Mouse (Mus musculus) ES-E14 (cell line): ENCODE data around the gene Baz2a.

Experiments
- CHD2 ChIP-seq: IDR thresholded peaks from 2 replicates; pipeline ENCODE4 v1.6.1; 2014; ENCODE audit warnings: mild to moderate bottlenecking, low read depth, low read length, inconsistent platforms
- HCFC1 ChIP-seq: IDR thresholded peaks from 2 replicates; pipeline ENCODE4 v1.6.1; 2012; ENCODE audit warnings: low read length, inconsistent platforms, borderline replicate concordance; ENCODE audit not compliant: insufficient read depth
- MAFK ChIP-seq: IDR thresholded peaks from 2 replicates; pipeline ENCODE4 v1.6.1; 2014; ENCODE audit warnings: mild to moderate bottlenecking, low read depth, low read length, inconsistent platforms; ENCODE audit not compliant: insufficient read depth
- ZC3H11A ChIP-seq: IDR thresholded peaks from 2 replicates; pipeline ENCODE4 v1.6.1; 2012; ENCODE audit warnings: low read depth, mild to moderate bottlenecking, inconsistent platforms, low read length, borderline replicate concordance
- ZNF384 ChIP-seq: IDR thresholded peaks from 2 replicates; pipeline ENCODE4 v1.6.1; 2012; ENCODE audit warnings: low read depth, low read length, inconsistent platforms

- TF ChIP-seq CHD2 (no peak), ZNF384 (no peak), MAFK (no peak), HCFC1 (no peak), ZC3H11A (no peak)
Measured at GRCm38 (mm10) chr10:128050355-128050754, 41.0 kb upstream of the Baz2a start.
